Mouse (Mus musculus): Measurements from ENCODE around the gene Gm29609. TPM values are rescaled to one million over a fixed set of nuclear protein-coding genes. Genes with fewer than 3 reads are reported as not detected.

The Gm29609 gene
- total and polyA plus RNA-seq, 3 experiments: 0.55 to 2.4 (median 0.81) TPM

GRCm38 (mm10) chr5:31179301-31179765, 378 bp downstream of the Gm29609 start:
- DNase-seq: no peak
- peak overlapping the region; percentile 79 for H3K4me3 ChIP-seq
- H3K27ac ChIP-seq: peak overlapping the region; percentile 94
- no peaks in the 10 kb centered on the region for H3K27me3 ChIP-seq (ENCODE audit: control insufficient read depth, insufficient read depth, low read length)
- H3K4me1 ChIP-seq (ENCODE audit: control insufficient read depth, insufficient read depth, low read length): no peaks in the 10 kb centered on the region
- no peak for TF ChIP-seq CTCF (IDR thresholded peaks at IDR 0.05)
- intact Hi-C loops (cut with DNase I): loop anchor here (2.0 to 5.0 kb wide), 2 partner anchors 25 to 127 kb away; partner anchors contain the start of genes Cad and Mpv17
- peaks cover 4% of the 10 kb centered on the region; the same call in 1 of the 2 replicates for H3K79me2 ChIP-seq (replicated peaks; ENCODE audit: control insufficient read depth, insufficient read depth, low read length)
- no peaks in the 10 kb centered on the region; the same call in 1 of the 2 replicates for H3K36me3 ChIP-seq (ENCODE audit: control insufficient read depth, insufficient read depth, low read length)
- peak overlapping the region; percentile 73 for H3K9ac ChIP-seq (ENCODE audit: low read depth, low read length)
- WGBS: under 1% methylated on average over 25 of the region's 25 CpGs

GRCm38 (mm10) chr5:31168630-31169029, 11.1 kb downstream of the Gm29609 start:
- no peak overlapping the region for H3K4me3 ChIP-seq
- H3K36me3 ChIP-seq (ENCODE audit: control insufficient read depth, insufficient read depth, low read length): peaks cover 7% of the 10 kb centered on the region
- intact Hi-C loops (cut with DNase I): no loop called here
- no peaks in the 10 kb centered on the region for H3K79me2 ChIP-seq (replicated peaks; ENCODE audit: control insufficient read depth, insufficient read depth, low read length)
- DNase-seq: no peak
- no peaks in the 10 kb centered on the region for H3K4me1 ChIP-seq (ENCODE audit: control insufficient read depth, insufficient read depth, low read length)
- 80% methylated on average over 4 of the region's 4 CpGs for WGBS
- no peak overlapping the region for H3K9ac ChIP-seq (ENCODE audit: low read depth, low read length)
- no peak for TF ChIP-seq EP300 (IDR thresholded peaks at IDR 0.05; ENCODE audit: insufficient read depth, low read depth, low read length)
- TF ChIP-seq CTCF (IDR thresholded peaks at IDR 0.05): no peak
- TF ChIP-seq POLR2A (IDR thresholded peaks at IDR 0.05; ENCODE audit: insufficient read depth, low read depth, low read length): no peak
- no peak overlapping the region for H3K27ac ChIP-seq
- H3K27me3 ChIP-seq (ENCODE audit: control insufficient read depth, insufficient read depth, low read length): no peaks in the 10 kb centered on the region

- WGBS: 84% methylated on average over 1 of the region's 1 CpGs
- no peaks in the 10 kb centered on the region for H3K79me2 ChIP-seq (replicated peaks; ENCODE audit: control insufficient read depth, insufficient read depth, low read length)
- DNase-seq: no peak
- no peak overlapping the region for H3K4me3 ChIP-seq
- H3K27ac ChIP-seq: no peak overlapping the region
- H3K4me1 ChIP-seq (ENCODE audit: control insufficient read depth, insufficient read depth, low read length): no peaks in the 10 kb centered on the region
- no peaks in the 10 kb centered on the region for H3K27me3 ChIP-seq (ENCODE audit: control insufficient read depth, insufficient read depth, low read length)
- peaks cover 5% of the 10 kb centered on the region for H3K36me3 ChIP-seq (ENCODE audit: control insufficient read depth, insufficient read depth, low read length)
- intact Hi-C loops (cut with DNase I): no loop called here
- no peak for TF ChIP-seq POLR2A (IDR thresholded peaks at IDR 0.05; ENCODE audit: insufficient read depth, low read depth, low read length)
- TF ChIP-seq EP300 (IDR thresholded peaks at IDR 0.05; ENCODE audit: insufficient read depth, low read depth, low read length): no peak
- no peak for TF ChIP-seq CTCF (IDR thresholded peaks at IDR 0.05)
- H3K9ac ChIP-seq (ENCODE audit: low read depth, low read length): no peak overlapping the region
These were observed 14.8 kb downstream of the Gm29609 start for GRCm38 (mm10) chr5:31164878-31165277.

GRCm38 (mm10) chr5:31162462-31162861, 17.2 kb downstream of the Gm29609 start:
- Histone ChIP-seq H3K4me3 (no peak overlapping the region), H3K27me3 (ENCODE audit: control insufficient read depth, insufficient read depth, low read length) (no peaks in the 10 kb centered on the region), H3K27ac (no peak overlapping the region), H3K4me1 (ENCODE audit: control insufficient read depth, insufficient read depth, low read length) (no peaks in the 10 kb centered on the region), H3K36me3 (ENCODE audit: control insufficient read depth, insufficient read depth, low read length) (peaks cover 5% of the 10 kb centered on the region), H3K9ac (ENCODE audit: low read depth, low read length) (no peak overlapping the region), H3K79me2 (replicated peaks; ENCODE audit: control insufficient read depth, insufficient read depth, low read length) (no peaks in the 10 kb centered on the region)
- DNase-seq: no peak
- intact Hi-C loops (cut with DNase I): no loop called here
- TF ChIP-seq POLR2A (IDR thresholded peaks at IDR 0.05; ENCODE audit: insufficient read depth, low read depth, low read length) (no peak), EP300 (IDR thresholded peaks at IDR 0.05; ENCODE audit: insufficient read depth, low read depth, low read length) (no peak), CTCF (IDR thresholded peaks at IDR 0.05) (no peak)

- H3K4me1 ChIP-seq (ENCODE audit: control insufficient read depth, insufficient read depth, low read length): peaks cover 4% of the 10 kb centered on the region
- H3K27me3 ChIP-seq (ENCODE audit: control insufficient read depth, insufficient read depth, low read length): no peaks in the 10 kb centered on the region
- 1% methylated on average over 19 of the region's 19 CpGs for WGBS
- H3K79me2 ChIP-seq (replicated peaks; ENCODE audit: control insufficient read depth, insufficient read depth, low read length): no peaks in the 10 kb centered on the region
- peaks cover 3% of the 10 kb centered on the region for H3K36me3 ChIP-seq (ENCODE audit: control insufficient read depth, insufficient read depth, low read length)
- H3K27ac ChIP-seq: peak within 1 kb of the TSS; percentile 89
- peak within 1 kb of the TSS; percentile 93 for H3K9ac ChIP-seq (ENCODE audit: low read depth, low read length)
- peak within 1 kb of the TSS; percentile 76 for H3K4me3 ChIP-seq
- DNase-seq: peak; percentile 85 to 90
- TF ChIP-seq POLR2A (IDR thresholded peaks at IDR 0.05; ENCODE audit: insufficient read depth, low read depth, low read length): peak; percentile 93
- no peak for TF ChIP-seq CTCF (IDR thresholded peaks at IDR 0.05)
- TF ChIP-seq EP300 (IDR thresholded peaks at IDR 0.05; ENCODE audit: insufficient read depth, low read depth, low read length): peak; percentile 87
- intact Hi-C loops (cut with DNase I): loop anchor here (2.0 kb wide), 2 partner anchors 25 to 67 kb away; partner anchors contain the start of genes Gm29609 and Ppm1g
These were observed 25.6 kb downstream of the Gm29609 start, which contains the start of gene Mpv17 for GRCm38 (mm10) chr5:31154152-31154553. TSS of gene Mpv17 (minus strand) at chr5:31154251.

- no peak for TF ChIP-seq CTCF (IDR thresholded peaks at IDR 0.05)
- no peak for TF ChIP-seq EP300 (IDR thresholded peaks at IDR 0.05; ENCODE audit: insufficient read depth, low read depth, low read length)
- TF ChIP-seq POLR2A (IDR thresholded peaks at IDR 0.05; ENCODE audit: insufficient read depth, low read depth, low read length): no peak
- Histone ChIP-seq H3K79me2 (replicated peaks; ENCODE audit: control insufficient read depth, insufficient read depth, low read length) (no peaks in the 10 kb centered on the region), H3K9ac (ENCODE audit: low read depth, low read length) (peak overlapping the region; percentile 93), H3K27ac (peak overlapping the region; percentile 89), H3K36me3 (ENCODE audit: control insufficient read depth, insufficient read depth, low read length) (peaks cover 3% of the 10 kb centered on the region), H3K4me3 (peak overlapping the region; percentile 76), H3K27me3 (ENCODE audit: control insufficient read depth, insufficient read depth, low read length) (no peaks in the 10 kb centered on the region), H3K4me1 (ENCODE audit: control insufficient read depth, insufficient read depth, low read length) (peaks cover 4% of the 10 kb centered on the region)
- intact Hi-C loops (cut with DNase I): loop anchor here (2.0 kb wide), 2 partner anchors 25 to 67 kb away; partner anchors contain the start of genes Gm29609 and Ppm1g
- 12% methylated on average over 6 of the region's 6 CpGs for WGBS
- peak; percentile 42 to 46 for DNase-seq
These were observed 26.1 kb downstream of the Gm29609 start for GRCm38 (mm10) chr5:31153516-31154151.

Data from heart, adult 2 months (tissue).